Mouse (Mus musculus): ENCODE measurements around the gene Nup50. TPM values are rescaled to one million over a fixed set of nuclear protein-coding genes. Genes with fewer than 3 reads are reported as not detected.

Nup50 gene
- total and polyA plus RNA-seq, 3 experiments, result 54.7 to 98.4 TPM; not detected in 1

GRCm38 (mm10) chr15:84962518-84962917 is 39.3 kb downstream of the Nup50 start:
- TF ChIP-seq HCFC1 (IDR thresholded peaks at IDR 0.05; ENCODE audit: low read depth, low read length), result no peak
- TF ChIP-seq JUND (IDR thresholded peaks at IDR 0.05; ENCODE audit: low read depth, low read length), result no peak
- TF ChIP-seq ZKSCAN1 (IDR thresholded peaks at IDR 0.05; ENCODE audit: low read depth, low read length), result no peak
- TF ChIP-seq POLR2AphosphoS5 (IDR thresholded peaks at IDR 0.05; ENCODE audit: borderline replicate concordance, low read depth, low read length), result no peak
- TF ChIP-seq TAL1 (IDR thresholded peaks at IDR 0.05; ENCODE audit: low read length), result no peak
- no peak for TF ChIP-seq ETS1 (IDR thresholded peaks at IDR 0.05; ENCODE audit: low read depth, low read length)
- no peak for TF ChIP-seq MAFK (IDR thresholded peaks at IDR 0.05; ENCODE audit: borderline replicate concordance, low read depth, low read length)
- no peak for TF ChIP-seq RAD21 (IDR thresholded peaks at IDR 0.05; ENCODE audit: low read depth, low read length)
- no peak for TF ChIP-seq MXI1 (IDR thresholded peaks at IDR 0.05; ENCODE audit: low read depth, low read length)
- no peak for TF ChIP-seq ELF1 (IDR thresholded peaks at IDR 0.05; ENCODE audit: low read depth, low read length)
- no peak for TF ChIP-seq E2F4 (IDR thresholded peaks at IDR 0.05; ENCODE audit: borderline replicate concordance, low read depth, low read length)
- no peak for TF ChIP-seq POLR2AphosphoS2 (IDR thresholded peaks at IDR 0.05; ENCODE audit: low read length)
- no peak for TF ChIP-seq KAT2A (conservative IDR thresholded peaks at IDR 0.05; ENCODE audit: low read depth, low read length)
- no peak for TF ChIP-seq NRF1 (IDR thresholded peaks at IDR 0.05; ENCODE audit: insufficient read depth, low read depth, low read length, poor library complexity, severe bottlenecking)
- no peak for TF ChIP-seq BHLHE40 (IDR thresholded peaks at IDR 0.05; ENCODE audit: borderline replicate concordance, low read depth, low read length)
- no peak for TF ChIP-seq MYB (IDR thresholded peaks at IDR 0.05; ENCODE audit: low read depth, low read length)
- TF ChIP-seq ZNF384 (IDR thresholded peaks at IDR 0.05; ENCODE audit: low read depth, low read length), result no peak
- Histone ChIP-seq H3K79me2 (ENCODE audit: control insufficient read depth, insufficient read depth, low read length, poor library complexity) (no peaks in the 10 kb centered on the region), H3K4me3 (ENCODE audit: control insufficient read depth in 1 of 2, insufficient read depth in 1 of 2, low read depth in 2 of 2, low read length in 2 of 2) (no peak overlapping the region), H3K4me1 (ENCODE audit: control insufficient read depth in 1 of 2, insufficient read depth in 2 of 2, low read length in 2 of 2) (no peaks in the 10 kb centered on the region), H3K9ac (ENCODE audit: control insufficient read depth, low read depth, low read length, poor library complexity, severe bottlenecking) (no peak overlapping the region), H3K9me3 (replicated peaks; ENCODE audit: insufficient read depth, low read length) (no peaks in the 10 kb centered on the region), H3K27ac (ENCODE audit: control insufficient read depth, low read depth, low read length) (no peak overlapping the region), H3K27me3 (ENCODE audit: control insufficient read depth in 1 of 2, insufficient read depth in 2 of 2, low read length in 2 of 2) (no peaks in the 10 kb centered on the region), H3K36me3 (ENCODE audit: control insufficient read depth in 1 of 2, insufficient read depth in 2 of 2, low read length in 2 of 2) (no peaks in the 10 kb centered on the region)
- no peak for DNase-seq (ENCODE audit: low read depth, low spot score)

DNA sequence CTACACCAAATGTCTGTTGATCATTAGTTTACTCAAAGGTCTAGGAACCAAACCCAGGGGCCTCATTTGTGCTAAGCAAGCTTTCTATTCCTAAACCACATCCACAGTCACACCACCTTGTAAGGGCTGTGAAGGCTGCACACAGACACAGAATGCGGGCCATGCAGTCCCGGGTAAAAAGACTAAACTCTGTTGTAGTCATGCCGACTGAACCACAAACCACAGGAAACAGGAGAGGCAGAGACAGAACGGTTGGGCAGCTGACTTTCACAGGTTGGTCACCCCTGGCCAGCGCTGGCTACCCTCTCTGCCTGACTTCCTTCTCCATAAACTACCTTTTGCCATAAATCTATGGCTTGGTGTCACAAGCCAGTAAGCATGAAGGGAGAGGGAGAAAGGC is 41.6 kb downstream of the Nup50 start:
- Histone ChIP-seq H3K79me2 (ENCODE audit: control insufficient read depth, insufficient read depth, low read length, poor library complexity) (no peaks in the 10 kb centered on the region), H3K27ac (ENCODE audit: control insufficient read depth, low read depth, low read length) (no peak overlapping the region), H3K9ac (ENCODE audit: control insufficient read depth, low read depth, low read length, poor library complexity, severe bottlenecking) (no peak overlapping the region), H3K9me3 (replicated peaks; ENCODE audit: insufficient read depth, low read length) (no peaks in the 10 kb centered on the region), H3K36me3 (ENCODE audit: control insufficient read depth in 1 of 2, insufficient read depth in 2 of 2, low read length in 2 of 2) (no peaks in the 10 kb centered on the region), H3K4me3 (ENCODE audit: control insufficient read depth in 1 of 2, insufficient read depth in 1 of 2, low read depth in 2 of 2, low read length in 2 of 2) (no peak overlapping the region), H3K27me3 (ENCODE audit: control insufficient read depth in 1 of 2, insufficient read depth in 2 of 2, low read length in 2 of 2) (no peaks in the 10 kb centered on the region), H3K4me1 (ENCODE audit: control insufficient read depth in 1 of 2, insufficient read depth in 2 of 2, low read length in 2 of 2) (no peaks in the 10 kb centered on the region)
- DNase-seq (ENCODE audit: low read depth, low spot score), result no peak
- TF ChIP-seq RAD21 (IDR thresholded peaks at IDR 0.05; ENCODE audit: low read depth, low read length) (no peak), BHLHE40 (IDR thresholded peaks at IDR 0.05; ENCODE audit: borderline replicate concordance, low read depth, low read length) (no peak), SIN3A (IDR thresholded peaks at IDR 0.05; ENCODE audit: low read length) (no peak), ZKSCAN1 (IDR thresholded peaks at IDR 0.05; ENCODE audit: low read depth, low read length) (no peak), POLR2AphosphoS5 (IDR thresholded peaks at IDR 0.05; ENCODE audit: borderline replicate concordance, low read depth, low read length) (no peak), CTCF (IDR thresholded peaks at IDR 0.05 in 2 of 3, conservative IDR thresholded peaks at IDR 0.05 in 1 of 3; ENCODE audit: control insufficient read depth in 1 of 3, insufficient read depth in 1 of 3, low read depth in 2 of 3, low read length in 3 of 3, poor library complexity in 1 of 3, severe bottlenecking in 1 of 3) (no peak), MAZ (IDR thresholded peaks at IDR 0.05; ENCODE audit: low read depth, low read length) (no peak), ELF1 (IDR thresholded peaks at IDR 0.05; ENCODE audit: low read depth, low read length) (no peak)
